Mouse (Mus musculus) right cerebral cortex, postnatal 36 days (tissue): ENCODE measurements around the gene Myo1d.

ENCODE experiments used
- DNase-seq, 2 experiments: peaks; one replicate each; pipeline ENCODE4 v3.0.0; 2022; ENCODE audit warnings: low spot score in 2 of 2, mixed read lengths in 1 of 2

The Myo1d gene

DNA sequence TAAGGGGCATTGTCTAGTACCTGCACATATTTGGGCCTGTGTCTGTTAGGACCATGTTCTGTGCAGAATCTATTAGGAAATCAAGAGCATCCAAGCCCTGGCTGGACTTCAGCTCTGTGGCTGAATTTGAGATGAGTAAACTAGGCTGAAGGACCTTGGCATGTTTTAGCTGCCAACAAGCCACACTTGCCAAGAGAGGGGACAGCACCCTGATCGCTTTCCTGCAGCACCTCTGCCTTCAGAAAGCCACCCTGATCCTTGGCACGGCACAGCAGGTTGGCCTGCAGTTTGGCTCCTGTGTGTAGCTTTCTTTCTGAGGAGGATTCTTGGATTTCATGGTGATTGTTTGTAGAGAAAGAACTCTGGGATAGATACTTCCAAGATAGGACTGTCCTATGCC, 1.7 kb upstream of the Myo1d start:
- DNase-seq, result no peak

DNA sequence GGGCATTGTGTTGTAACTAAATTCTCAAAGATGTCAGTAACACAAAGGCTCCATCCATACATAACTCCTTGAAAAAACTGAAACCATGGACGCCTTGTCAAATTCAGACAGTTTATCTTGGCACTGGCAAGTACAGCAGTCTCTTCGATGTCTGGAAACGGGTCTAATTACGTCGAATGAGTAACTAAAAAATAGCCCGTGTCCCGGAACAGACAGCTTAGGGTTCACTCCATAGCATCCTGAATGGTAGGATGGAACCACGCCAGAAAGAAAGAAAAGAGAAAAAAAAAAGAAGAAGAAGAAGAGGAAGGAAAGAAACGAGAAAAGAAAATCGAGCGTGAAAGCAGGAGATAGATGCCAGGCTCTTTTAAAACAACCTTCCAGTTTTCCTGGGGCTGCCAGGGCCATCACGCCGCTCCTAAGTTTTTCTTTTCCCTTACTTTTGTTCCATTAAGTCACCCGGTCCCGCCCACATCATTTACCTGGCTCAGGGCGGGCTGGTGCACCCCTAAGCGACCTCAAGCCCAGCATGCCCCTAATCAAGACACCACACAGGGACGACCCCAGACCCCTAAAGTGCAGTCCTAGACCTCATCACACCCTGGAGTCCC, 804 bp downstream of the Myo1d start:
- no peak for DNase-seq

DNA sequence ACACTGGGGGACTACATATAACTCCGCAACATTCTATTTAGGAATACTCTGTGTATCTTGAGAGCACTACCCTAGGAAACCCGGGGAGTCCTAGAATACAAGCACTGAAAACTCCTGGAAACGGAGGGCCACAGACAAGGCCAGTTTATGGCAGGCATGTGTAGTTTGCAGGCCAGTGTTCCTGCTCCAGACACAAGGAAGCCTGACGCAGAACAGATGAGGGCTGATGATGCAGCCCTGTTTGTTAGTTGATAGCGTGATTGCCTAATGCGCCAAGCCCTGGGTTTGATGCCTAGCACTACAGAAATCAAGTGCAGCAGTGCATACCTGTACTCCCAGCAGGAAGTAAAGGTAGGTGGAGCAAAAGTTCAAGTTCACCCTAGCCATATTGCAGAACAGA, 1.7 kb downstream of the Myo1d start:
- DNase-seq, result no peak

DNA sequence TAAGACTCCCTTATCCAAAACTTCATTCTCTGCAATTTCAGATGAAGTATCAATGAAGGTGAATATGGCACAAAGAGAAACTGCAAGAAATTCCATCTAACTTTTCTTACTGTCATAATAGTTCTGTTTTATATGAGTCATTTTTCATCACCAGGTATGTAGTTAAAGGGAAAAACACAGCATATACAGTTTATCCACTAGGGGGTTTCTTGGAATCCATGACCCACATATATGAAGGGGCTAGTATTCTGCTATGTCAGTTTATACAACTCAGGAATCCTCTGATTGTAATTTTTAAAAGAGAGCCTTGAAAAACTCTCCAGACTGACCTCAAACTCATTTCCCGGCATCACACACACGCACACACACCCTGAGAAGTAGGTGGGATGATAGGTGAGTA, 2.1 kb downstream of the Myo1d start:
- no peak for DNase-seq

DNA sequence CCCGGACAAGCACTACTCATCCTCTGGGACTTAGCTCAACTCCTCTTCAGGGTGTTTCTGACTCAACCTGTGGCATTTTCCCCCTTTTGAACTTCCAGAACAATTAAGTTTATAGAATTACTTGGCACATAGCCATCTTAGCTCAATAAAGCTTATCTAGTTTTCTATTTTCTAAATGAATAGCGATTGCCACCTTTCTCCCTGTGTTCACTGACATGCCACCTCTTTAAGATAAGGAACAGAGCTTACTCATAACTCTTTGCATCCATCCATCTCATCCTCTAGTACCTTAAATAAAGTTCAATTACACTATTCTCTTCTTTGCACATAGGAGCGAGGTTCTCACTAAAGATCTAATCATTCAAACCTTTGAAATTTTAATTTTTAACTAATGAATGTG, 4.3 kb downstream of the Myo1d start:
- DNase-seq, result no peak

DNA sequence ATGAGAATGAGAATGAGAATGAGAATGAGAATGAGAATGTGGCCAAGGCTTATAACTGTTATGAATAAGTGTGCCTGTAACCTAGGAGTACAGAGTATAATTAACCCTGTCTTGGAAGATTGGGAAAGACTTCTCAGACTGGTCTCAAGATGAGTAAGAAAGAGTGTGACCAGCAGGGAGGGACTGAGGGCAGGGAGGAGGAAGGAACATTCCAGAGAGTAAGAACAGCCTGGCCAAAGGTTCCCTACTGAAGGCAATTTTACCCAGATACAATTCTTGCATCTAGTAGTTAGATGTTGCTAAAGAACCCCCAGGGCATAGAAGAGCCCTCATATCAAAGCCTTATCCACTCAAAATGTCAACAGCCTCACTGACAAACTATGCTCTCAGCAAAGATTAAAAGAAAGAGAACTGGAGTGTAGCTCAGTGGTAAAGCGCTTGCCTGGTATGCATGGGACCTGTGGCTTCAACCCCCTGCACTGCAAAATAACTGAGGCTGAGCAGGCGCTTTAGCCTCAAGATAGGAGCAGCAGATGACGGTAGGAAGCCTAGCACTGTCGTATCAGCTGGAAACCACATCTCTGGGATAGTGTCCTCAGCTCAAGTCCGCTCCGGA, 7.1 kb downstream of the Myo1d start:
- no peak for DNase-seq

GRCm38 (mm10) chr11:80771596-80772250, 8.1 kb downstream of the Myo1d start:
- DNase-seq, result no peak

- DNase-seq, result no peak
These were observed 8.6 kb downstream of the Myo1d start for GRCm38 (mm10) chr11:80771186-80771585.

DNA sequence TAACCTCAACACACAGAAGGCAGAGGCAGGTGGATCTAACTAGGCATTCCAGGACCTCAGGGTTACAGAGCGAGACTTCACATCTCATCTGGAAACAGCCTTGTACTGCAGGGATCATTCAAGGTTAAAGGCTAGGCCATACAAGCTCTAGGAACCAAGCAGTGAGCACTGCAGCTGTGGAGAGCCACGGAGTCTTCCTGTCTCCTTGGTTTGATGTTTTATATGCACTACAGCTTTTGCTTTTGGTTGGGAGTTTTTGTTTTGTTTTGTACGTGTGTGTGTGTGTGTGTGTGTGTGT, 12.6 kb downstream of the Myo1d start:
- DNase-seq, result no peak

- DNase-seq, result no peak
These were observed 13.1 kb downstream of the Myo1d start for GRCm38 (mm10) chr11:80766472-80767319.

- no peak for DNase-seq
These were observed 13.8 kb downstream of the Myo1d start for GRCm38 (mm10) chr11:80766068-80766467.

DNA sequence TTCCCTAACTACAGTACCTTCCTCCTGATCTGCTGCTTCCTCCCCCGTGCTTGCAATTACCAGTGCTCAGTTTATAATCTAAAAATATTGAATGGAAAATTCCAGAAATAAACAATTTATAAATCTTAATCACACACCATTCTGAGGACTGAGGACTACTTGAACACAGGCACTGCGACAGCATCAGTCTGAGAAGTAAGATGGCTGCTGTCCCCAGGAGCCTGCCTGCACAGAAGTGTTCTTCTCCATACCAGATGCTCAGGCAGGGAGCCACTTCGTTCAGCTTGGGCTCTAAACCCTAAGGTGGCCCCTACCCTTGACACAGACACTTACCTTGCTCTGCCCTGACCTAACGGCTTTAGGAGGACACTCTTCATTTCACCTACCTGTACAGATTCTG, 17.8 kb downstream of the Myo1d start:
- no peak for DNase-seq

DNA sequence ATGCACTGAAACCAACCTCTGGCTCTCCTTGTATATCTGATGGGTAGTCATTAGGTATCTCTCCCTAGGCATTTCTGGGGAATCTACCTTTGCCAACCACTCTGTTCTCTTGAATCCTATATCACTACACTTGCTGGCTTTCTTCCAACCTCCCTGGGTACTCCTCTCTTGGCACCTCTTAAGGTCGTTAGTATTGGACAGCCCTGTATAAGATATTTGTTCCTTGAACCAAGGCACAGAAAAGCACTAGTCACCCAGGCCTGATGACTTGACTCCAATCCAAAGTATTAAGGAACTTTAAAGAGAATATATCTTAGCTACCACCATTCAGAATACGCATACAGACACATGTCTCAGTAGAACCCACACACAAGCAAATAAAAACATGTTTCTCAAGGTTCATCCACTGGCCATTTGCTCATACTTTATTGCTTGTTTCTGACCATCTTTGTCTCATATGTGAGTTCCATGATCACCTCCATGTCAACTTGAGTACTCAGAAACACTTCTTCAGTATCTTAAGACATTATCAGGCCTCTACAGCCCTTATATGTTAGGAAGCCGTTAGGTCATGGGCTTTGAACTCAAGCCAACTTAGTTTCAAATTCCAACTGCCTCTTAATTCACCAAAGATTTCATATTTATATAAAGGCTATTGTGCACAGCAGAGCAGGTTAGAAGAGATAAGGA, 18.4 kb downstream of the Myo1d start:
- DNase-seq, result no peak

DNA sequence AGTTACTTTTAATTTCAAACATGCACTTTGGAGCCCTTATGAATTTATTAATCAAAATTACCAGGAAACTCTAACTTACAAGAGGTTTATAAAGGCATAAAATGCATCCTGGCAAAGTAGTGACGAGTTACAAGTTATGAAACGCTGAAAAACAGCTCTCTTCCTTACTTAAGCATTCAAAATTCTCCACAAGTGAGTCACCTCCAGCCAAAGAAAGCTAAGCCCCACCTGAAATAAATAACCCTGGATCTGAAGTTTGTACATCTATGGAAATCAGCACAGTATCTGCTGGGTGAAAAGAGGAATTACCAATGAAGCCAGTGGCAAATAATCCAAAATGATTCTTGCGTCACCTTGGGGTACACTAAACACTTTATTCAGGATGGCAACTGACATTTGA, 20.8 kb downstream of the Myo1d start:
- no peak for DNase-seq

- DNase-seq, result no peak
These were observed 25.6 kb downstream of the Myo1d start for GRCm38 (mm10) chr11:80754201-80754600.

DNA sequence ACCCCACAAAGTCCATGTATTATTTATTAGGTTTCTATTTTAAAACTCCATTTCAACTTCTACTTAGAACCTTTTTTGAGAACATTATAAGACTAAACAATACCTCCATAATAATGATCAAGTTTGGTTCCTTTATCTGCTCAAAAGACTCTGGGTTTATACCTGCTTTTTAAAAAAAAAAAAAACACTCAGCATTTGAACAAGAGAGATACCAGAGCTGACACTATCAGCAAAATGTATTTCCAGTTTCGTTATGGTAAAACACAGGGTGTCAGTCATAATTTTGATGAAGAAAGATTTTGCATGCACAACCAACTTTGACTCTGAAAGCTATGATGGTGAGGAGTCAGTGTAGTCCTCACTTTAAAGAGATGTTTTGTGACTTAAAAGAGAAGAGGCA, 28.7 kb downstream of the Myo1d start:
- DNase-seq, result no peak

DNA sequence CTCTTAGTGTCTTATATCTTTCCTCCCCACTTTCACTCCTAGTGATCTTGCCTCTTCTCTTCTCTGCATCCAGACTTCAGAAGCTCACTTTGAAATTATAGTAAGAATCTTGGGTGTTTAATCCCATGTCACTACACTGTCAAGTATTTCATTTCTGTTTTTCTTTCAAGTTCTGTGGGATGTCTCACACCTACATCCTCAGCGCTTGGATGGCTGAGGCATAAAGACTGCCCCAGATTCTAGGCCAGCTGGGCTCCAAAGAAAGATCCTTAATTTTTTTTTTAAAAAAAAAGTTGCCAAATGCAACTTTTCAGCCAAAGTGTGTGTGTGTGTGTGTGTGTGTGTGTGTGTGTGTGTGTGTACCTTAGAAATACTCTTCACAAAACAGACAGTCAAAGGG, 30.6 kb downstream of the Myo1d start:
- no peak for DNase-seq

DNA sequence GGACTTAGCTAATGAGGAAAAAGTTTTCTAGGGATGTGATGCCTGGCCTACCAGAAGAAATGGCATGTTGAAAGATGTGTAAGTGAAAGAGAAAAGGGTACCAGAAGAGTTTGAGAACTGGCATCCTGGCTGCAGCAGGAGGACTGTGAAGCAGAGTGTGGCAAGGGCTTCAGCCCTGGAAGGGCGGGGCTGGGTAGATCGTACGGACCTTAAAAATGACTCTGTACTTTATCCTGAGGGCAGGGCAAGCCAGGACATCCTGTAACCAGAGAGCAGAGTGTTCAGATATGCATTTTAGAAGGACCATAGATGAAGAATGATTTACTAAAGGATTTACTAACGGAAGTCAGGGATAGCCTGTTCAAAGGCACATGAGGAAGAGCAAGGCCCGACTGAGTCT, 34.4 kb downstream of the Myo1d start:
- DNase-seq, result no peak

GRCm38 (mm10) chr11:80743823-80744410, 35.9 kb downstream of the Myo1d start:
- no peak for DNase-seq

- DNase-seq, result no peak
These were observed 37.4 kb downstream of the Myo1d start for GRCm38 (mm10) chr11:80742462-80742861.

DNA sequence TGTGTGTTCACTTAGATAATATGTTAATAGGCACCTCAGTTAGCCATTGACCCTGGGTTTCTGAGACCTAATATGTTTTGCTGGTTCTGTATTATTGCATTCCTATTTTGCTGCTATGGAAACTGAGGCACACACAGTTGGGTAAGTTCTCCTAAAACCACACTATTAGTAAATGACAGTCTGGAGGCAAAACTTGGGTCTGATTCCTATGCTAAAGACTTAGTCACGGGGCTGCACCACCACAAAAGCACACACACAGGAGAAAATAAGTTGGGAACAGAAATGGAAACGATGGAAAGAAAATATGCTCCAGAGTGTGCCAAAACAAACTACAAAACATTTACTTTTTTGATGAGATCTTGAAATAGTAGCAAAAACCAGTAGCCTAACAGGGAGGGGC, 45.1 kb downstream of the Myo1d start:
- DNase-seq, result no peak

- DNase-seq, result no peak
These were observed 55.1 kb downstream of the Myo1d start for GRCm38 (mm10) chr11:80724701-80725100.
